Mouse (Mus musculus) embryonic facial prominence, embryonic 11.5 days (tissue): Measurements from ENCODE around the gene Coro2a. TPM values are rescaled to one million over a fixed set of nuclear protein-coding genes. Genes with fewer than 3 reads are reported as not detected.
"Not testable (repeated sequence)": the region's sequence is repeated elsewhere in the genome, so short reads cannot be mapped to it uniquely, and the experiment has no call there.

ENCODE experiments used
- ATAC-seq: fragments of 200-750 bp; cut with Nextera tagmentation; replicated peaks from 2 replicates; pipeline ENCODE4 v1.8.0; 2017; ENCODE audit warnings: low read depth; ENCODE audit not compliant: insufficient number of reproducible peaks, low FRiP score, low TSS enrichment
- DNase-seq: peaks from one replicate; pipeline ENCODE4 v3.0.0-alpha.2; 2015; ENCODE audit warnings: low spot score
- H3K27ac ChIP-seq: fragments of 300-500 bp; sonication (generic); replicated peaks from 2 replicates; pipeline ENCODE4 v1.5.1; 2014; ENCODE audit warnings: mild to moderate bottlenecking, low read depth, low read length, control low read depth
- H3K27me3 ChIP-seq: fragments of 300-500 bp; sonication (generic); 2 replicates; pipeline ENCODE4 v1.6.1; 2014; ENCODE audit warnings: mild to moderate bottlenecking, low read length, moderate library complexity, mixed read lengths; ENCODE audit not compliant: control insufficient read depth, insufficient read depth
- H3K36me3 ChIP-seq: fragments of 300-500 bp; sonication (generic); replicated peaks from 2 replicates; pipeline ENCODE4 v1.6.1; 2014; ENCODE audit warnings: low read depth, mild to moderate bottlenecking, low read length, moderate library complexity, mixed read lengths; ENCODE audit not compliant: control insufficient read depth, insufficient read depth
- H3K4me1 ChIP-seq: fragments of 300-500 bp; sonication (generic); 2 replicates; pipeline ENCODE4 v1.6.1; 2014; ENCODE audit warnings: low read length, mixed read lengths; ENCODE audit not compliant: control insufficient read depth, insufficient read depth
- H3K4me2 ChIP-seq: fragments of 300-500 bp; sonication (generic); 2 replicates; pipeline ENCODE4 v1.6.1; 2014; ENCODE audit warnings: low read depth, mild to moderate bottlenecking, control low read depth, low read length, moderate library complexity
- H3K4me3 ChIP-seq: fragments of 300-500 bp; sonication (generic); 2 replicates; pipeline ENCODE4 v1.5.1; 2014; ENCODE audit warnings: low read depth, low read length, control low read depth
- H3K9ac ChIP-seq: fragments of 300-500 bp; sonication (generic); replicated peaks from 2 replicates; pipeline ENCODE4 v1.6.1; 2014; ENCODE audit warnings: mild to moderate bottlenecking, control low read depth, low read length
- H3K9me3 ChIP-seq: fragments of 300-500 bp; sonication (generic); replicated peaks from 2 replicates; pipeline ENCODE4 v1.6.1; 2016; ENCODE audit warnings: mild to moderate bottlenecking, low read length, inconsistent platforms, mixed read lengths; ENCODE audit not compliant: control insufficient read depth
- WGBS: fragments of 180-500 bp; shearing (Covaris S2); extraction: QIAGEN DNeasy Blood & Tissue Kit; methylation state at CpG from one replicate; pipeline ENCODE4 v1.1.7; 2014; 5-methylcytosine and 5-hydroxymethylcytosine counted together
- polyA plus RNA-seq: library from polyadenylated mRNA; unstranded; fragments of >200 nt; fragmentation: Nextera tagmentation; extraction: Ambion mirVana; gene quantifications from 2 replicates; pipeline ENCODE4 v1.2.1, GENCODE M21; 2014

The Coro2a gene
- polyA plus RNA-seq, 1 experiment from 2014 or later, result 6.0 TPM

GRCm38 (mm10) chr4:46580799-46581243, 21.2 kb downstream of the Coro2a start:
- not testable (repeated sequence) for H3K27ac ChIP-seq, H3K4me3 ChIP-seq, H3K4me1 ChIP-seq, H3K36me3 ChIP-seq, H3K9ac ChIP-seq, DNase-seq, H3K27me3 ChIP-seq, H3K4me2 ChIP-seq, ATAC-seq, H3K9me3 ChIP-seq
- 93% methylated on average over 15 of the region's 15 CpGs for WGBS

- H3K4me2 ChIP-seq, H3K9ac ChIP-seq, ATAC-seq, H3K36me3 ChIP-seq, H3K4me3 ChIP-seq, H3K27ac ChIP-seq, H3K4me1 ChIP-seq, H3K27me3 ChIP-seq, DNase-seq, H3K9me3 ChIP-seq: not testable (repeated sequence)
- 90% methylated on average over 8 of the region's 8 CpGs for WGBS
Measured at GRCm38 (mm10) chr4:46578796-46579346, 23.1 kb downstream of the Coro2a start.

- DNase-seq, result no peak
- H3K27me3 ChIP-seq, result no peaks in the 10 kb centered on the region
- H3K9ac ChIP-seq, result no peak overlapping the region
- no peaks in the 10 kb centered on the region for H3K9me3 ChIP-seq
- ATAC-seq, result no peak
- WGBS, result 63% methylated on average over 1 of the region's 1 CpGs
- H3K4me2 ChIP-seq, result no peak overlapping the region
- no peak overlapping the region for H3K27ac ChIP-seq
- H3K4me3 ChIP-seq, result no peak overlapping the region
- no peaks in the 10 kb centered on the region for H3K4me1 ChIP-seq
- H3K36me3 ChIP-seq, result no peaks in the 10 kb centered on the region
Measured at GRCm38 (mm10) chr4:46578228-46578627, 23.8 kb downstream of the Coro2a start.

GRCm38 (mm10) chr4:46575509-46576284, 26.3 kb downstream of the Coro2a start:
- not testable (repeated sequence) for H3K27ac ChIP-seq, DNase-seq, H3K27me3 ChIP-seq, H3K36me3 ChIP-seq, ATAC-seq, H3K9me3 ChIP-seq, H3K4me3 ChIP-seq, H3K4me2 ChIP-seq, H3K4me1 ChIP-seq, H3K9ac ChIP-seq
- 84% methylated on average over 6 of the region's 10 CpGs for WGBS

- DNase-seq (no peak), ATAC-seq (no peak)
- H3K27ac ChIP-seq, result no peak overlapping the region
- H3K27me3 ChIP-seq, result no peaks in the 10 kb centered on the region
- no peak overlapping the region for H3K4me2 ChIP-seq
- H3K36me3 ChIP-seq, result no peaks in the 10 kb centered on the region
- 81% methylated on average over 10 of the region's 12 CpGs for WGBS
- no peak overlapping the region for H3K4me3 ChIP-seq
- no peaks in the 10 kb centered on the region for H3K9me3 ChIP-seq
- H3K9ac ChIP-seq, result no peak overlapping the region
- H3K4me1 ChIP-seq, result no peaks in the 10 kb centered on the region
Measured at GRCm38 (mm10) chr4:46574841-46575240, 27.2 kb downstream of the Coro2a start.

- no peaks in the 10 kb centered on the region for H3K9me3 ChIP-seq
- H3K27me3 ChIP-seq, result no peaks in the 10 kb centered on the region
- H3K4me3 ChIP-seq, result no peak overlapping the region
- no peaks in the 10 kb centered on the region for H3K4me1 ChIP-seq
- no peak overlapping the region for H3K4me2 ChIP-seq
- no peak overlapping the region for H3K9ac ChIP-seq
- WGBS, result 50% methylated on average over 9 of the region's 9 CpGs
- DNase-seq, result no peak
- no peak for ATAC-seq
- H3K36me3 ChIP-seq, result no peaks in the 10 kb centered on the region
- no peak overlapping the region for H3K27ac ChIP-seq
Measured at GRCm38 (mm10) chr4:46574024-46574753, 27.8 kb downstream of the Coro2a start.

GRCm38 (mm10) chr4:46572616-46573015, 29.4 kb downstream of the Coro2a start:
- ATAC-seq, result no peak

GRCm38 (mm10) chr4:46571744-46572143, 30.3 kb downstream of the Coro2a start:
- ATAC-seq, result no peak
- no peaks in the 10 kb centered on the region for H3K4me1 ChIP-seq
- no peak overlapping the region for H3K9ac ChIP-seq
- H3K27ac ChIP-seq, result no peak overlapping the region
- no peak overlapping the region for H3K4me3 ChIP-seq
- H3K9me3 ChIP-seq, result no peaks in the 10 kb centered on the region
- no peak overlapping the region for H3K4me2 ChIP-seq
- H3K36me3 ChIP-seq, result no peaks in the 10 kb centered on the region
- DNase-seq, result no peak
- no peaks in the 10 kb centered on the region for H3K27me3 ChIP-seq
- 91% methylated on average over 9 of the region's 9 CpGs for WGBS

More at GRCm38 (mm10) chr4:46572616-46573015, 29.4 kb downstream of the Coro2a start:
- Histone ChIP-seq H3K9me3 (no peaks in the 10 kb centered on the region), H3K4me1 (no peaks in the 10 kb centered on the region), H3K27me3 (no peaks in the 10 kb centered on the region), H3K27ac (no peak overlapping the region), H3K4me3 (no peak overlapping the region), H3K4me2 (no peak overlapping the region), H3K9ac (no peak overlapping the region), H3K36me3 (no peaks in the 10 kb centered on the region)
- no peak for DNase-seq
- 88% methylated on average over 4 of the region's 4 CpGs for WGBS
